Mouse (Mus musculus): ENCODE data around the gene Cd8b1.

Gene Cd8b1

GRCm38 (mm10) chr6:71322491-71322921 is at the start of gene Cd8b1:
Gene Cd8b1 (plus strand): TSS chr6:71322788.
- peak; percentile 92 for DNase-seq

- DNase-seq, result no peak
These were observed 48.9 kb upstream of the Cd8b1 start for GRCm38 (mm10) chr6:71273715-71274114.

GRCm38 (mm10) chr6:71274621-71275020 is 48.0 kb upstream of the Cd8b1 start:
- DNase-seq, result no peak

GRCm38 (mm10) chr6:71279418-71279817 is 43.2 kb upstream of the Cd8b1 start:
- no peak for DNase-seq

- DNase-seq, result no peak
These were observed 29.1 kb upstream of the Cd8b1 start for GRCm38 (mm10) chr6:71293509-71293908.

GRCm38 (mm10) chr6:71295303-71295702 is 27.3 kb upstream of the Cd8b1 start:
- no peak for DNase-seq

- no peak for DNase-seq
These were observed 24.5 kb upstream of the Cd8b1 start for GRCm38 (mm10) chr6:71298051-71298450.

GRCm38 (mm10) chr6:71298751-71299150 is 23.8 kb upstream of the Cd8b1 start:
- DNase-seq, result peak; percentile 72

GRCm38 (mm10) chr6:71302097-71302731 is 20.4 kb upstream of the Cd8b1 start:
- DNase-seq, result peak; percentile 89

- peak; percentile 79 for DNase-seq
These were observed 15.1 kb upstream of the Cd8b1 start for GRCm38 (mm10) chr6:71307486-71307885.

GRCm38 (mm10) chr6:71321826-71322283 is 733 bp upstream of the Cd8b1 start, which contains the start of gene Smyd1:
Gene Smyd1 (minus strand): TSS chr6:71322233.
- peak; percentile 60 for DNase-seq

- peak; percentile 59 for DNase-seq
These were observed 2.2 kb downstream of the Cd8b1 start for GRCm38 (mm10) chr6:71324816-71325215.

GRCm38 (mm10) chr6:71329881-71330280 is 7.3 kb downstream of the Cd8b1 start:
- DNase-seq, result peak; percentile 59

- DNase-seq, result peak; percentile 62
These were observed 7.9 kb downstream of the Cd8b1 start for GRCm38 (mm10) chr6:71330486-71330885.

- peak; percentile 75 for DNase-seq
These were observed 8.9 kb downstream of the Cd8b1 start for GRCm38 (mm10) chr6:71331491-71331890.

- peak; percentile 68 for DNase-seq
These were observed 9.8 kb downstream of the Cd8b1 start for GRCm38 (mm10) chr6:71332236-71332965.

GRCm38 (mm10) chr6:71333031-71333430 is 10.4 kb downstream of the Cd8b1 start:
- peak; percentile 70 for DNase-seq

- DNase-seq, result peak; percentile 74
These were observed 11.1 kb downstream of the Cd8b1 start for GRCm38 (mm10) chr6:71333578-71334273.

GRCm38 (mm10) chr6:71337666-71338065 is 15.1 kb downstream of the Cd8b1 start:
- DNase-seq, result peak; percentile 73

GRCm38 (mm10) chr6:71338941-71339340 is 16.4 kb downstream of the Cd8b1 start:
- peak; percentile 64 for DNase-seq

- DNase-seq, result peak; percentile 75
These were observed 16.8 kb downstream of the Cd8b1 start for GRCm38 (mm10) chr6:71339351-71339750.

- DNase-seq, result peak; percentile 90
These were observed 18.6 kb downstream of the Cd8b1 start for GRCm38 (mm10) chr6:71341179-71341578.

- no peak for DNase-seq
These were observed 25.4 kb downstream of the Cd8b1 start for GRCm38 (mm10) chr6:71348006-71348405.
